Mouse (Mus musculus) c-Kit-positive CD71-negative TER-119-negative erythroid progenitor cells, embryonic 14.5 days (primary cell): ENCODE data around the gene Tspyl4.

Experiments used
- DNase-seq: peaks from one replicate; pipeline ENCODE4 v3.0.0-alpha.2; 2013; ENCODE audit warnings: low read depth

The Tspyl4 gene

DNA sequence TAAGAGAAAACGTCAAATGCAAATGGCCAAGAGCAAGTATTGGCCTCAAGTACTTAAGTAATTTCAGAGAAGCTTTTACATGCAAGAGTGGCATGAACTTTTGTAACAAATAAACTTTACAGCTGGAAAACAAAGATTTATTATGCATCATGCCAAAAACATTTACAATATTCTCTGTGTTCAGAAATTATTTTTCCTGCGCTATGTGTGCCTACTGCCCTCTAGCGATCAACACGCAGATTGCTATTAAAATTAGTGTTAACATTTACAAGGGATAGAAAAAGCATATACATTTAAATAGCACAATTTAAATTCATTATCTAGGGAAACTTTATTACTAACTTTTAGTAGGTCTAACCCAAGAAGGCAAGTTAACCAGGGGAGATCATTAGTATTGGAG is 29.5 kb downstream of the Tspyl4 start:
- DNase-seq = no peak

DNA sequence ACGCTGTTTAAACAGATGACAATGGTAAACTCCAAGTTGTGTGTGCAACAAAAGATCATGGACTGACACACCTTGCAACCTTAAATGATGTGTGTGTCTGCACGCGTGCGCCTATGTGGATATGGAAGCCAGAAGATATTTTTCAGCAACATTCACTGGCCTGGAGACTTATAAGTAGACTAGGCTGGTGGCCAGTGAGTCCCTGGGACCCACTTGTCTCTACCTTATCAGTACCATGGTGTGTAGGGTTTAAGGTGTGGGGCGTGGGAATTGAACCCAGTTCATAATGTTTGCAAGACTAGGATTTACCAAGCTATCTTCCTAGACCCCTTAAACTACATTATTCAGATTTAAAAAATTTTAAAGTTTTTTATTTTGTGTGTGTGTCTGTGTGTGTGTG is 29.9 kb downstream of the Tspyl4 start:
- DNase-seq = no peak

DNA sequence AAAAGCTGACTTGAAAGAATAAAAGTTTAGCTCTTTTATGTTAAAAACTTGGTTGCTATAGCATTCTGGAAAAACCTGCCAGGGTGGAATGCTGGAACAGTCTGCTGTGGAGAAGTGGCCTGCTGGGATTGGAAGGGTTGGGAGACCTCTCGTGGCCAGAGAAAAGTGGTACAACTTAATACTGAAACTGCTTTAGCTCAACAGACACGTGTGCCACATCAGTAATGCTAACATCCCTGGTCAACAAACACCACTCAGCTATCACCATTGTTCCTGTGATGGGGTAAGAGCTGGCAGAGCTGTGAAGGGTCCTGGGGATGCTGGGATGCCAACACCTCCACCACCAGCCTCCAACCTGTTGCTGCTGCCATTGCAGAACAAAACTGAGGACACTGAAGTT is 31.1 kb downstream of the Tspyl4 start:
- no peak for DNase-seq

DNA sequence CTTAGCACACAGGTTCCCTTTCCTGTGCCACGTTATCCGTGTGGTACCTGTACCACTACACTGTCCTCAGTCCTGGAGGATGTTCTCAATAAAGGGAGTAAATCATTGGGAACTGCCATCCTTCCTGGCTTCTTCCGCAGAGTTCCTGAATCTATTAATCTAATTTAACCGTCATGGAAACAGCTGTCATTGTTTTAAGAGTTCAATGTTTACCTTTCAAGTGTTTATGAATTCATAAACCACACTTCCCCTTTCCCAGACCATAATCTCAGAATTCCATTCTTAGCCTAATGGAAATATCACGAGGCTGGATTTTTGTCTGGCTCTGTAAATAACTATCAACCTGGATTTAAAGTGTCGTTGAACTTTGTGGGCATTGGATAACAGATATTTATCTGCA is 43.8 kb downstream of the Tspyl4 start:
- DNase-seq = no peak

DNA sequence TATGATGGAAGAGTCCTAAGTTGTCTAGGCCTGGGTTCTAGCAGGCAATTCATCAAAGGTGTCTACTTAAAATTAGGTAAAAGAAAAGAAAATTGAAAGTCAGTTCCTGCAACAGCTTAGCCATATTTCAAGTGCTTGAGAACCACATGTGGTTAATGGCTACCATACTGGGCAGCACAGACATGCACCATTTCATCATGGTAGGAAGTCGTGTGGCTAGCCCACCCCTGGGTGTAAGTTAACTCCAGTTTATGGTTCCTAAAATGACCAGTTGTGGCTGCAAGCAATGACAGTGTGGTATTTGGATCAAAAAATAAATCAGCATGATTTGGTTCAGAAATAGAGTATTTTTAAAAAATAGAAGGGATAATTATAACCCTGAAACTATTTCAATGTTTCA is 44.6 kb downstream of the Tspyl4 start:
- no peak for DNase-seq
